Mouse (Mus musculus): ENCODE measurements at regions not wholly inside any gene's neighbourhood (a gene's known extent, or its start where the extent isn't known, plus 50 kb on each side); places are given as distances from the start of the nearest gene placed in this dataset.

- H3K4me3 ChIP-seq (ENCODE audit: low read depth, low read length): no peak overlapping the region
- DNase-seq (ENCODE audit: low spot score): no peak
- H3K4me1 ChIP-seq (ENCODE audit: control insufficient read depth, insufficient read depth, low read length): no peaks in the 10 kb centered on the region
- no peak overlapping the region for H3K27ac ChIP-seq (ENCODE audit: low read depth, low read length)
- no peaks in the 10 kb centered on the region for H3K27me3 ChIP-seq (ENCODE audit: control insufficient read depth, insufficient read depth, low read length)
- no peak overlapping the region for H3K4me2 ChIP-seq (ENCODE audit: low read depth)
- ATAC-seq (ENCODE audit: insufficient read depth, low FRiP score, low TSS enrichment): no peak
- 85% methylated on average over 13 of the region's 13 CpGs for WGBS
- H3K36me3 ChIP-seq (ENCODE audit: control insufficient read depth, insufficient read depth, low read length): no peaks in the 10 kb centered on the region
- no peaks in the 10 kb centered on the region for H3K9me3 ChIP-seq (ENCODE audit: control insufficient read depth, low read length)
- no peak overlapping the region for H3K9ac ChIP-seq (ENCODE audit: low read length)
Measured at GRCm38 (mm10) chr6:140160946-140161345, 119.7 kb upstream of the Plcz1 start.

DNA sequence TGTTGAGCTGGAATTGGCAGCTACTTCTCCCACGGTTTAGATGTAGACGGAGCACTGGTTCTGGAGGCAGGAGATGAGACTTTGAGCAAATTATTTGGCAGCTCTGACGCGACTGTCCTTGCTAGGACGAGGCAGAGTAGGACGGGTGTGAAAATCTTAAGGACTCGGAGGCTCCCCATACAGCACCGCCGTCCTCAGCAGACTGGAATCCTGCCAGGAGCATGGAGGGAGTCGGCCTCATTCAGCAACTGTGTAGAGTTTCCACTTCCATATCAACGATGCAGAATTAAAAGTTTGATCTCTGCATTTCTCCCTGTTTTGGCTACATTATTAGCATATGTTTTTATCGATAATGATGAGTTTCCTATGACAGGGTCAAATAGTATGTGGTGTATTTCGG lies 117.7 kb upstream of the Plcz1 start:
- Histone ChIP-seq H3K36me3 (ENCODE audit: control insufficient read depth, insufficient read depth, low read length) (no peaks in the 10 kb centered on the region), H3K4me3 (ENCODE audit: low read depth, low read length) (no peak overlapping the region), H3K9me3 (ENCODE audit: control insufficient read depth, low read length) (no peaks in the 10 kb centered on the region), H3K4me1 (ENCODE audit: control insufficient read depth, insufficient read depth, low read length) (no peaks in the 10 kb centered on the region), H3K4me2 (ENCODE audit: low read depth) (no peak overlapping the region), H3K9ac (ENCODE audit: low read length) (no peak overlapping the region), H3K27me3 (ENCODE audit: control insufficient read depth, insufficient read depth, low read length) (no peaks in the 10 kb centered on the region), H3K27ac (ENCODE audit: low read depth, low read length) (no peak overlapping the region)
- WGBS: 87% methylated on average over 13 of the region's 13 CpGs
- DNase-seq (ENCODE audit: low spot score) (no peak), ATAC-seq (ENCODE audit: insufficient read depth, low FRiP score, low TSS enrichment) (no peak)

DNA sequence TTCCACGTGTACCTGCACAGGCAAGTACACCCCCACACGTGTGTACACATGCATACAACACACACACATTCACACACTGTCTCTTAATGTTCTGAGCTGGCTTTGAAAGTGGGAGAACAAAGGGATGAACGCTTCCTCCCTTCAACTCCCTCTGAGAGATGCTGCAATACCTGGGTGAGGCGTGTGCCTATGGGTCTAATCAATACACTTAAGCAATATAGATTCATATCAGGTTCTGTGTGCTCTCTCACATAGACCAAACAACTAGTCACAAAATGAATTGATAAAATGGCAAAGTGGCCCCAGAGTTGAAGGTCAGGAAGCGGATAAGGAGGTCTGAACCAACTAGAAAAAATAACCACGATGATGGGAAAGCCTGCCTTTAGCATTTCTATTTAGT lies 116.1 kb upstream of the Plcz1 start:
- Histone ChIP-seq H3K9me3 (ENCODE audit: control insufficient read depth, low read length) (no peaks in the 10 kb centered on the region), H3K4me2 (ENCODE audit: low read depth) (no peak overlapping the region), H3K27me3 (ENCODE audit: control insufficient read depth, insufficient read depth, low read length) (no peaks in the 10 kb centered on the region), H3K27ac (ENCODE audit: low read depth, low read length) (no peak overlapping the region), H3K4me1 (ENCODE audit: control insufficient read depth, insufficient read depth, low read length) (no peaks in the 10 kb centered on the region), H3K9ac (ENCODE audit: low read length) (no peak overlapping the region), H3K4me3 (ENCODE audit: low read depth, low read length) (no peak overlapping the region), H3K36me3 (ENCODE audit: control insufficient read depth, insufficient read depth, low read length) (no peaks in the 10 kb centered on the region)
- 86% methylated on average over 6 of the region's 6 CpGs for WGBS
- DNase-seq (ENCODE audit: low spot score) (no peak), ATAC-seq (ENCODE audit: insufficient read depth, low FRiP score, low TSS enrichment) (no peak)

DNA sequence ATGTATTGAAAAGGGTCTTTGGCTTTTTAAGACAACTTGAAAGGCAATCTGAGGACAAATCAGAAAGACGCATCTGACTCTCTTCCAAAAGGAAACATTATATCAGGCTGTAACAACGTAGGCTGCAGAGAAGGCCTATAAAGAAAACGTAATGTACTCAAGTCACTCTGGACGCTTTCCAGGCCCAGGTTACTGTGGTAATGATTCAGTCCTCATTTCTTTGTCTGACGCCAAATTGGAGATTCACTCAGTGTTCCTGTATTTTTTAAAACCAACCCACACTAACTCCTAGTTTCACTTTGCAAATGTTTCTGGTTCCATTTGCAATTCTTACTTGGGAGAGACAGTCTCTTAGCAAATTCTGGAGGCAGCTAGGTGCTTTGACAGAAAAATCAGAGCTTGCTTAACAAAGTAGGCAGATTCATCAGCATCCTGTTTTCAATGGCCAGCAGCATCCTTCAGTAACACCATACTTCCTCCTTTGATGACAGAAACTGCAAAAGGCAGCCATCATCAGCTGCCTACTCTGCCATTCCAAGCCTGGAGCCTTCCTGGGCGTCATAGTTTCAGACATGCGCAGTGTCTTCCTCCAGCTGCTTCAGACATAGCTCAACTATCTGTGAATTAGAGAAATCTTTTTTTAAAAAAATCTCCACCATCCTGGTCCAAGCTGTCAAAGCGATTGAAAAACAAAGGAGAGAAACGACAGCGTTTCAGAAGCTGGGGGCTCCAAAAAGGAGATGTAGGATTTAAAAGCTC lies 111.3 kb upstream of the Plcz1 start:
- no peaks in the 10 kb centered on the region for H3K4me1 ChIP-seq (ENCODE audit: control insufficient read depth, insufficient read depth, low read length)
- no peak overlapping the region for H3K4me3 ChIP-seq (ENCODE audit: low read depth, low read length)
- H3K27ac ChIP-seq (ENCODE audit: low read depth, low read length): no peak overlapping the region
- H3K36me3 ChIP-seq (ENCODE audit: control insufficient read depth, insufficient read depth, low read length): no peaks in the 10 kb centered on the region
- no peaks in the 10 kb centered on the region for H3K9me3 ChIP-seq (ENCODE audit: control insufficient read depth, low read length)
- no peak overlapping the region for H3K4me2 ChIP-seq (ENCODE audit: low read depth)
- DNase-seq (ENCODE audit: low spot score) (no peak), ATAC-seq (ENCODE audit: insufficient read depth, low FRiP score, low TSS enrichment) (no peak)
- no peak overlapping the region for H3K9ac ChIP-seq (ENCODE audit: low read length)
- no peaks in the 10 kb centered on the region for H3K27me3 ChIP-seq (ENCODE audit: control insufficient read depth, insufficient read depth, low read length)
- 81% methylated on average over 10 of the region's 10 CpGs for WGBS

DNA sequence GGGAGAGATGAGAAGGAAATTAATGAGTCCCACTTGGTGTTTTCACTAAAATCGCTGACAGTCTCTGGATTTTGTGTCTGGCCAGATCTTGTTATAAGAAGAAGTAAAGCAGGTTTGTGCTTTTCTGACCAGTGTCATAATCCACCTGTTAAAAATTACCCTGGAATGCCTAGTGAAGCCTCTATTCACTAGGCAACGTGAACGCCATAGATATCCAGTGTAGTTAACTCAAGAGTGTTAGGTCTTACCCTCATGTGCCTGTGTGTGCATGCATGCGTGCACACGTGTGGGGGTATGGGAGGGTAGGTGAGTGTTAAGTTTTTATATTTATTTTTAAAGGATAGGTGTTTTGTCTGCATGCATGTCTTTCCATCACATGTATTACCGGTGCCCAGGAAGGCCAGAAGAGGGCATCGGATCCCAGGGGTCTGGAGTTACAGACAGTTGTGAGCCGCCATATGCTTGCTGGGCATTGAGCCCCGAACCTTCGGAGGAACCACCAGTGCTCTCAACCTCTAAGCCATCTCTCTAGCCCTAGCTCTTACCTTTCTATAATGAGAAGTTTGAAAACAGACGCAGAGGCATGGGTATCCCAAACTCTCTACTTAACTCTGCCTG lies 107.5 kb upstream of the Plcz1 start:
- ATAC-seq (ENCODE audit: insufficient read depth, low FRiP score, low TSS enrichment) (no peak), DNase-seq (ENCODE audit: low spot score) (no peak)
- Histone ChIP-seq H3K4me3 (ENCODE audit: low read depth, low read length) (no peak overlapping the region), H3K27ac (ENCODE audit: low read depth, low read length) (no peak overlapping the region), H3K9ac (ENCODE audit: low read length) (no peak overlapping the region), H3K9me3 (ENCODE audit: control insufficient read depth, low read length) (no peaks in the 10 kb centered on the region), H3K36me3 (ENCODE audit: control insufficient read depth, insufficient read depth, low read length) (no peaks in the 10 kb centered on the region), H3K4me2 (ENCODE audit: low read depth) (no peak overlapping the region), H3K4me1 (ENCODE audit: control insufficient read depth, insufficient read depth, low read length) (no peaks in the 10 kb centered on the region), H3K27me3 (ENCODE audit: control insufficient read depth, insufficient read depth, low read length) (no peaks in the 10 kb centered on the region)
- 90% methylated on average over 11 of the region's 11 CpGs for WGBS

DNA sequence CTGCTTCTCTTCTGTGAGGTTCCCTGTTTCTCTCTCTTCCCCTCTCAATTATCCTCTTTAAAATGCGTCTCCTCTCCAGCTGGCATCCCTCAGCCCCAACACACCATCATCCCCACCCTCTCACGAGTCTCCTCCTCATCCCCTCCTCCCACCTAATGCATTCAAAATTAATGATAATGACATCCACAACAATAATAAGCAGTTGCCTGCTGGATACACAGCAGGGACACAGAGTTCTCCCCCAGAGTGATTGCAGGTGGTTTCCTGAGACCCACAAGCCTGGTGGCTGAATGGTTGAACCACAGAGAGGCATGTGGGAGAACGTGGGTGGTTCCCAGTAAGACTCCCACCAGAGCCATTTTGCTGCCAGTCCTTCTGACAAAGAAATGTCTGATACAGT lies 106.9 kb upstream of the Plcz1 start:
- Histone ChIP-seq H3K4me1 (ENCODE audit: control insufficient read depth, insufficient read depth, low read length) (no peaks in the 10 kb centered on the region), H3K9ac (ENCODE audit: low read length) (no peak overlapping the region), H3K9me3 (ENCODE audit: control insufficient read depth, low read length) (no peaks in the 10 kb centered on the region), H3K27me3 (ENCODE audit: control insufficient read depth, insufficient read depth, low read length) (no peaks in the 10 kb centered on the region), H3K4me3 (ENCODE audit: low read depth, low read length) (no peak overlapping the region), H3K36me3 (ENCODE audit: control insufficient read depth, insufficient read depth, low read length) (no peaks in the 10 kb centered on the region), H3K27ac (ENCODE audit: low read depth, low read length) (no peak overlapping the region), H3K4me2 (ENCODE audit: low read depth) (no peak overlapping the region)
- ATAC-seq (ENCODE audit: insufficient read depth, low FRiP score, low TSS enrichment): no peak
- DNase-seq (ENCODE audit: low spot score): no peak
- 37% methylated on average over 3 of the region's 3 CpGs for WGBS

DNA sequence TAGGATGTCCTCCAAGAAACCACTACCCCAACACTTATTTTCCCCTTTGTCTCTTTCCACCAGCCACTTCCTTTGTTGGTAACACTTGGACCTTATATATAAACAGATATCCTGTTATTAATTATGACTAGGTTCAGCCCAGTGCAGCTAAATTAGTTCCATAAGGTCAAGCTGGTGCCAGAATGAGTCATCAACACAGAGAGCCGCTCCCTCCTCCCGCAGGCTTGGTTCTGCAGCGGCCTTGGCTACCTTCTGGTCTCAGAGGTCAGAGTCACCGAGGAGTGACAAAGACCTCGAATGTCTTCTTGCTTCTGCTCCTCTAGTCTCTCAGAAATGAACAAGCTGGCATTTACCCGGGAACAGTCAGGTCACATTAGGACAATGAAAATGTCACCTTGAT lies 106.5 kb upstream of the Plcz1 start:
- H3K4me3 ChIP-seq (ENCODE audit: low read depth, low read length): no peak overlapping the region
- H3K36me3 ChIP-seq (ENCODE audit: control insufficient read depth, insufficient read depth, low read length): no peaks in the 10 kb centered on the region
- ATAC-seq (ENCODE audit: insufficient read depth, low FRiP score, low TSS enrichment) (no peak), DNase-seq (ENCODE audit: low spot score) (no peak)
- H3K4me1 ChIP-seq (ENCODE audit: control insufficient read depth, insufficient read depth, low read length): no peaks in the 10 kb centered on the region
- no peak overlapping the region for H3K9ac ChIP-seq (ENCODE audit: low read length)
- no peak overlapping the region for H3K4me2 ChIP-seq (ENCODE audit: low read depth)
- H3K9me3 ChIP-seq (ENCODE audit: control insufficient read depth, low read length): no peaks in the 10 kb centered on the region
- no peaks in the 10 kb centered on the region for H3K27me3 ChIP-seq (ENCODE audit: control insufficient read depth, insufficient read depth, low read length)
- no peak overlapping the region for H3K27ac ChIP-seq (ENCODE audit: low read depth, low read length)
- 77% methylated on average over 6 of the region's 6 CpGs for WGBS

DNA sequence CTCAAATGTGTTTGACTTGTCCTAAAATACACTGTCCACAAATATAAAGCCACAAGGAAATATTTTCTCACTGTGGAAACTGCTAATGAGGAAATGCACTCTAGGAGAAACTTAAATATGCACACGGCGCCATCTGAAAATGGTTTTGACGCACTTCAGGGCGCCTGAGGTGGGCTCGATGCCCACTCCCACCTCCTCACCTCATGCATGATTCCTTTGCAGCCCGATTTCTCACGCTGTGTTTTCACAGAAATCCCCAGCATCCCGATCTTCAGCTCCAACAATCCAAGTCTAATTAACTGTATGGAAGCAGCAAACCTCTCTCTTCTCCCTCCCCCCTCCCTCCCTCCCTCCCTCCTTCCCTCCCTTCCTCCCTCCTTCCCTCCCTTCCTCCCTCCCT lies 92.5 kb upstream of the Plcz1 start:
- H3K9ac ChIP-seq (ENCODE audit: low read length): no peak overlapping the region
- no peaks in the 10 kb centered on the region for H3K27me3 ChIP-seq (ENCODE audit: control insufficient read depth, insufficient read depth, low read length)
- no peak overlapping the region for H3K27ac ChIP-seq (ENCODE audit: low read depth, low read length)
- no peaks in the 10 kb centered on the region for H3K4me1 ChIP-seq (ENCODE audit: control insufficient read depth, insufficient read depth, low read length)
- DNase-seq (ENCODE audit: low spot score): no peak
- no peaks in the 10 kb centered on the region for H3K36me3 ChIP-seq (ENCODE audit: control insufficient read depth, insufficient read depth, low read length)
- no peak for ATAC-seq (ENCODE audit: insufficient read depth, low FRiP score, low TSS enrichment)
- WGBS: 91% methylated on average over 8 of the region's 8 CpGs
- H3K9me3 ChIP-seq (ENCODE audit: control insufficient read depth, low read length): no peaks in the 10 kb centered on the region
- H3K4me2 ChIP-seq (ENCODE audit: low read depth): no peak overlapping the region
- no peak overlapping the region for H3K4me3 ChIP-seq (ENCODE audit: low read depth, low read length)

GRCm38 (mm10) chr6:140126645-140127044 lies 85.4 kb upstream of the Plcz1 start:
- ATAC-seq (ENCODE audit: insufficient read depth, low FRiP score, low TSS enrichment) (no peak), DNase-seq (ENCODE audit: low spot score) (no peak)
- WGBS: 93% methylated on average over 7 of the region's 7 CpGs
- H3K4me2 ChIP-seq (ENCODE audit: low read depth): no peak overlapping the region
- H3K4me1 ChIP-seq (ENCODE audit: control insufficient read depth, insufficient read depth, low read length): no peaks in the 10 kb centered on the region
- no peak overlapping the region for H3K9ac ChIP-seq (ENCODE audit: low read length)
- no peak overlapping the region for H3K27ac ChIP-seq (ENCODE audit: low read depth, low read length)
- no peaks in the 10 kb centered on the region for H3K36me3 ChIP-seq (ENCODE audit: control insufficient read depth, insufficient read depth, low read length)
- no peaks in the 10 kb centered on the region for H3K27me3 ChIP-seq (ENCODE audit: control insufficient read depth, insufficient read depth, low read length)
- H3K4me3 ChIP-seq (ENCODE audit: low read depth, low read length): no peak overlapping the region
- no peaks in the 10 kb centered on the region for H3K9me3 ChIP-seq (ENCODE audit: control insufficient read depth, low read length)
